Mouse (Mus musculus) megakaryocyte, embryonic 14.5 days (primary cell): Measurements from ENCODE around the gene Carns1.

Experiments
- FLI1 ChIP-seq: IDR thresholded peaks from 2 replicates; pipeline ENCODE4 v1.6.1; 2012; ENCODE audit warnings: low read length, inconsistent platforms, mixed read lengths
- GATA1 ChIP-seq: IDR thresholded peaks from 3 replicates; pipeline ENCODE4 v1.6.1; 2012; ENCODE audit warnings: mixed read lengths, low read length, inconsistent platforms, borderline replicate concordance

- TF ChIP-seq FLI1: no peak
- no peak for TF ChIP-seq GATA1
Observed at GRCm38 (mm10) chr19:4156073-4156579, 19.2 kb downstream of the Carns1 start.
